Mouse (Mus musculus): ENCODE results near the gene 4930467E23Rik. TPM values are rescaled to one million over a fixed set of nuclear protein-coding genes. Genes with fewer than 3 reads are reported as not detected.
A peak's percentile ranks its signal among the peaks of the same experiment; 100 is the strongest.
"Not testable (repeated sequence)": the region's sequence is repeated elsewhere in the genome, so short reads cannot be mapped to it uniquely, and the experiment has no call there.

The 4930467E23Rik gene
- total and polyA plus RNA-seq, 3 experiments: 0.07 to 0.84 (median 0.35) TPM

- DNase-seq: not testable (repeated sequence)
Measured at GRCm38 (mm10) chr8:19711171-19711860, 18.1 kb upstream of the 4930467E23Rik start.

- not testable (repeated sequence) for DNase-seq
Measured at GRCm38 (mm10) chr8:19712227-19712750, 17.1 kb upstream of the 4930467E23Rik start.

GRCm38 (mm10) chr8:19712816-19713215, 16.6 kb upstream of the 4930467E23Rik start:
- DNase-seq: not testable (repeated sequence)

GRCm38 (mm10) chr8:19713232-19713834, 16.0 kb upstream of the 4930467E23Rik start:
- not testable (repeated sequence) for DNase-seq

- DNase-seq: not testable (repeated sequence)
Measured at GRCm38 (mm10) chr8:19714426-19714825, 14.9 kb upstream of the 4930467E23Rik start.

GRCm38 (mm10) chr8:19715266-19715665, 14.1 kb upstream of the 4930467E23Rik start:
- not testable (repeated sequence) for DNase-seq

- DNase-seq: not testable (repeated sequence)
Measured at GRCm38 (mm10) chr8:19717851-19718250, 11.5 kb upstream of the 4930467E23Rik start.

- DNase-seq: not testable (repeated sequence)
Measured at GRCm38 (mm10) chr8:19719513-19719912, 9.9 kb upstream of the 4930467E23Rik start.

- not testable (repeated sequence) for DNase-seq
Measured at GRCm38 (mm10) chr8:19724871-19725270, 4.5 kb upstream of the 4930467E23Rik start.

- DNase-seq: not testable (repeated sequence)
Measured at GRCm38 (mm10) chr8:19751773-19752172, 22.4 kb downstream of the 4930467E23Rik start.

- DNase-seq: not testable (repeated sequence)
Measured at GRCm38 (mm10) chr8:19754178-19754577, 24.8 kb downstream of the 4930467E23Rik start.

GRCm38 (mm10) chr8:19754961-19755360, 25.6 kb downstream of the 4930467E23Rik start:
- DNase-seq: not testable (repeated sequence)

GRCm38 (mm10) chr8:19761660-19762059, 32.3 kb downstream of the 4930467E23Rik start:
- DNase-seq: not testable (repeated sequence)

- not testable (repeated sequence) for DNase-seq
Measured at GRCm38 (mm10) chr8:19762860-19763592, 33.6 kb downstream of the 4930467E23Rik start.

GRCm38 (mm10) chr8:19765531-19765930, 36.2 kb downstream of the 4930467E23Rik start:
- not testable (repeated sequence) for DNase-seq

GRCm38 (mm10) chr8:19773461-19773860, 44.1 kb downstream of the 4930467E23Rik start:
- DNase-seq: not testable (repeated sequence)

- DNase-seq: not testable (repeated sequence)
Measured at GRCm38 (mm10) chr8:19776311-19776710, 46.9 kb downstream of the 4930467E23Rik start.

GRCm38 (mm10) chr8:19777500-19777899, 48.1 kb downstream of the 4930467E23Rik start:
- DNase-seq: not testable (repeated sequence)

- DNase-seq: peak; percentile 67
Measured at GRCm38 (mm10) chr8:19778126-19778525, 48.8 kb downstream of the 4930467E23Rik start.

- DNase-seq: not testable (repeated sequence)
Measured at GRCm38 (mm10) chr8:19778891-19779290, 49.5 kb downstream of the 4930467E23Rik start.

GRCm38 (mm10) chr8:19780212-19780611, 50.8 kb downstream of the 4930467E23Rik start:
- not testable (repeated sequence) for DNase-seq

GRCm38 (mm10) chr8:19780658-19781057, 51.3 kb downstream of the 4930467E23Rik start:
- not testable (repeated sequence) for DNase-seq

Measured in adrenal gland, adult 2 months (tissue).